Mouse (Mus musculus): ENCODE results near the gene Mtm1.

- no peak for TF ChIP-seq POLR2A (IDR thresholded peaks at IDR 0.05; ENCODE audit: borderline replicate concordance, control insufficient read depth, low read depth, low read length)
- no peak for TF ChIP-seq CTCF (IDR thresholded peaks at IDR 0.05; ENCODE audit: control insufficient read depth, insufficient read depth, low read length)
These were observed 154.4 kb downstream of the Mtm1 start for GRCm38 (mm10) chrX:71365011-71365410.

Data from bone marrow, adult 2 months (tissue).